Mouse (Mus musculus) heart, embryonic 11.5 days (tissue): ENCODE data around the gene Cryl1. TPM values are rescaled to one million over a fixed set of nuclear protein-coding genes. Genes with fewer than 3 reads are reported as not detected.

Source experiments
- ATAC-seq: fragments of 200-750 bp; cut with Nextera tagmentation; replicated peaks from 2 replicates; pipeline ENCODE4 v1.8.0; 2017; ENCODE audit warnings: moderate library complexity; ENCODE audit not compliant: insufficient number of reproducible peaks, low FRiP score, low TSS enrichment
- H3K27ac ChIP-seq: fragments of 300-500 bp; sonication (generic); 2 replicates; pipeline ENCODE4 v1.5.1; 2014; ENCODE audit warnings: mild to moderate bottlenecking, low read depth, low read length
- H3K27me3 ChIP-seq: fragments of 300-500 bp; sonication (generic); 2 replicates; pipeline ENCODE4 v1.6.1; 2014; ENCODE audit warnings: mild to moderate bottlenecking, low read length, mixed read lengths; ENCODE audit not compliant: control insufficient read depth, insufficient read depth
- H3K36me3 ChIP-seq: fragments of 300-500 bp; sonication (generic); 2 replicates; pipeline ENCODE4 v1.6.1; 2014; ENCODE audit warnings: mild to moderate bottlenecking, low read length, moderate library complexity, mixed read lengths; ENCODE audit not compliant: control insufficient read depth, insufficient read depth
- H3K4me1 ChIP-seq: fragments of 300-500 bp; sonication (generic); 2 replicates; pipeline ENCODE4 v1.6.1; 2014; ENCODE audit warnings: low read length; ENCODE audit not compliant: control insufficient read depth, insufficient read depth
- H3K4me2 ChIP-seq: fragments of 300-500 bp; sonication (generic); 2 replicates; pipeline ENCODE4 v1.6.1; 2014; ENCODE audit warnings: mild to moderate bottlenecking, moderate library complexity
- H3K4me3 ChIP-seq: fragments of 300-500 bp; sonication (generic); 2 replicates; pipeline ENCODE4 v1.5.1; 2014; ENCODE audit warnings: low read depth, low read length
- H3K9ac ChIP-seq: fragments of 300-500 bp; sonication (generic); 2 replicates; pipeline ENCODE4 v1.6.1; 2014; ENCODE audit warnings: mild to moderate bottlenecking, low read depth, low read length, moderate library complexity
- H3K9me3 ChIP-seq: fragments of 300-500 bp; sonication (generic); replicated peaks from 2 replicates; pipeline ENCODE4 v1.6.1; 2016; ENCODE audit warnings: low read length; ENCODE audit not compliant: control insufficient read depth
- WGBS: fragments of 180-500 bp; shearing (Covaris S2); extraction: QIAGEN DNeasy Blood & Tissue Kit; methylation state at CpG from one replicate; pipeline ENCODE4 v1.1.7; 2014; ENCODE audit not compliant: insufficient replicate concordance; 5-methylcytosine and 5-hydroxymethylcytosine counted together
- polyA plus RNA-seq: library from polyadenylated mRNA; unstranded; fragments of >200 nt; fragmentation: Nextera tagmentation; extraction: Ambion mirVana; gene quantifications from 2 replicates; pipeline ENCODE4 v1.2.1, GENCODE M21; 2014

Gene Cryl1
- polyA plus RNA-seq, 1 experiment from 2014 or later: 11.9 TPM

- H3K36me3 ChIP-seq: no peaks in the 10 kb centered on the region
- H3K9me3 ChIP-seq: no peaks in the 10 kb centered on the region
- no peak overlapping the region for H3K4me2 ChIP-seq
- no peaks in the 10 kb centered on the region for H3K27me3 ChIP-seq
- WGBS: 77% methylated on average over 1 of the region's 1 CpGs
- H3K4me3 ChIP-seq: no peak overlapping the region
- no peak overlapping the region for H3K27ac ChIP-seq
- H3K4me1 ChIP-seq: peaks cover 6% of the 10 kb centered on the region; the same call in 1 of the 2 replicates
- no peak for ATAC-seq
- H3K9ac ChIP-seq: no peak overlapping the region
Measured at GRCm38 (mm10) chr14:57318812-57319211, 79.5 kb downstream of the Cryl1 start.

GRCm38 (mm10) chr14:57316662-57317600, 81.4 kb downstream of the Cryl1 start:
- Histone ChIP-seq H3K9me3 (no peaks in the 10 kb centered on the region), H3K4me2 (no peak overlapping the region), H3K27ac (no peak overlapping the region), H3K27me3 (no peaks in the 10 kb centered on the region), H3K4me1 (peaks cover 6% of the 10 kb centered on the region; the same call in 1 of the 2 replicates), H3K9ac (no peak overlapping the region), H3K4me3 (no peak overlapping the region), H3K36me3 (no peaks in the 10 kb centered on the region)
- 54% methylated on average over 16 of the region's 16 CpGs for WGBS
- ATAC-seq: no peak

GRCm38 (mm10) chr14:57315976-57316375, 82.4 kb downstream of the Cryl1 start:
- Histone ChIP-seq H3K4me1 (peaks cover 6% of the 10 kb centered on the region; the same call in 1 of the 2 replicates), H3K27ac (no peak overlapping the region), H3K36me3 (no peaks in the 10 kb centered on the region), H3K9me3 (no peaks in the 10 kb centered on the region), H3K9ac (no peak overlapping the region), H3K27me3 (no peaks in the 10 kb centered on the region), H3K4me3 (no peak overlapping the region), H3K4me2 (no peak overlapping the region)
- 39% methylated on average over 3 of the region's 3 CpGs for WGBS
- no peak for ATAC-seq

- peaks cover 6% of the 10 kb centered on the region; the same call in 1 of the 2 replicates for H3K4me1 ChIP-seq
- H3K9ac ChIP-seq: no peak overlapping the region
- H3K36me3 ChIP-seq: no peaks in the 10 kb centered on the region
- H3K4me2 ChIP-seq: no peak overlapping the region
- H3K4me3 ChIP-seq: no peak overlapping the region
- H3K9me3 ChIP-seq: no peaks in the 10 kb centered on the region
- no peak overlapping the region for H3K27ac ChIP-seq
- ATAC-seq: no peak
- 61% methylated on average over 7 of the region's 7 CpGs for WGBS
- H3K27me3 ChIP-seq: no peaks in the 10 kb centered on the region
Measured at GRCm38 (mm10) chr14:57315551-57315950, 82.8 kb downstream of the Cryl1 start.

GRCm38 (mm10) chr14:57301600-57302230, 96.6 kb downstream of the Cryl1 start:
- ATAC-seq: no peak
- WGBS: 81% methylated on average over 11 of the region's 11 CpGs
- Histone ChIP-seq H3K36me3 (no peaks in the 10 kb centered on the region), H3K27ac (no peak overlapping the region), H3K4me2 (no peak overlapping the region), H3K27me3 (no peaks in the 10 kb centered on the region), H3K4me1 (no peaks in the 10 kb centered on the region), H3K9me3 (no peaks in the 10 kb centered on the region), H3K9ac (no peak overlapping the region), H3K4me3 (no peak overlapping the region)

- Histone ChIP-seq H3K4me2 (no peak overlapping the region), H3K4me3 (no peak overlapping the region), H3K9me3 (no peaks in the 10 kb centered on the region), H3K36me3 (no peaks in the 10 kb centered on the region), H3K27ac (no peak overlapping the region), H3K4me1 (no peaks in the 10 kb centered on the region), H3K27me3 (no peaks in the 10 kb centered on the region), H3K9ac (no peak overlapping the region)
- 39% methylated on average over 2 of the region's 2 CpGs for WGBS
- no peak for ATAC-seq
Measured at GRCm38 (mm10) chr14:57300530-57300929, 97.8 kb downstream of the Cryl1 start.

GRCm38 (mm10) chr14:57297672-57298071, 100.7 kb downstream of the Cryl1 start:
- no peak for ATAC-seq

GRCm38 (mm10) chr14:57291399-57291942, 106.9 kb downstream of the Cryl1 start:
- Histone ChIP-seq H3K9ac (no peak overlapping the region), H3K9me3 (no peaks in the 10 kb centered on the region), H3K4me2 (no peak overlapping the region), H3K27me3 (no peaks in the 10 kb centered on the region), H3K4me1 (no peaks in the 10 kb centered on the region), H3K27ac (no peak overlapping the region), H3K36me3 (no peaks in the 10 kb centered on the region), H3K4me3 (no peak overlapping the region)
- ATAC-seq: no peak
- 75% methylated on average over 7 of the region's 7 CpGs for WGBS

More at GRCm38 (mm10) chr14:57297672-57298071, 100.7 kb downstream of the Cryl1 start:
- H3K36me3 ChIP-seq: no peaks in the 10 kb centered on the region
- no peaks in the 10 kb centered on the region for H3K9me3 ChIP-seq
- H3K27ac ChIP-seq: no peak overlapping the region
- 51% methylated on average over 5 of the region's 5 CpGs for WGBS
- H3K4me2 ChIP-seq: no peak overlapping the region
- H3K4me1 ChIP-seq: no peaks in the 10 kb centered on the region
- no peak overlapping the region for H3K9ac ChIP-seq
- no peaks in the 10 kb centered on the region for H3K27me3 ChIP-seq
- no peak overlapping the region for H3K4me3 ChIP-seq
